9 mouse cellular contexts compared by ENCODE assay signal in genomic region chr7:31002650-31003049, GRCm38 (mm10). TPM values are rescaled to one million over a fixed set of nuclear protein-coding genes. Genes with fewer than 3 reads are reported as not detected.
DNase-seq lines count a peak whose midpoint lies in the region; ATAC-seq lines count a peak whose summit lies in the region.
"Had no signal": no experiment of that assay in that cellular context is flagged by ENCODE, and none has a peak within 500 bp of the region (broad histone marks: within the 10 kb centered on the region; RNA-seq: fewer than 3 reads in every experiment).

No protein-coding gene starts in this region.

- H3K4me2 ChIP-seq in forebrain, embryonic 14.5 days (ENCODE audit: low read length): no peak overlapping the region

- 83% methylated on average over 8 of the region's 8 CpGs for WGBS in forebrain, embryonic 14.5 days

- H3K36me3 ChIP-seq in forebrain, embryonic 14.5 days (ENCODE audit: control insufficient read depth, insufficient read depth, low read length): no peaks in the 10 kb centered on the region

- H3K9ac ChIP-seq in forebrain, embryonic 14.5 days (ENCODE audit: low read length): no peak overlapping the region

- H3K4me1 ChIP-seq in forebrain, embryonic 14.5 days (ENCODE audit: control insufficient read depth, insufficient read depth, low read length): no peaks in the 10 kb centered on the region

- H3K9me3 ChIP-seq in forebrain, embryonic 14.5 days (replicated peaks; ENCODE audit: control insufficient read depth, low read length): no peaks in the 10 kb centered on the region

- DNase-seq in heart, adult 18-20 months: peak; percentile 38 to 70
- DNase-seq in heart, postnatal 4 days: no peak
- DNase-seq in lung, postnatal 14 days: peak; percentile 41
- peak; percentile 14 to 39 for DNase-seq in thymus, adult 18-20 months
- no peak for DNase-seq in layer of hippocampus, postnatal 25 days (ENCODE audit: extremely low spot score in 1 of 2, low spot score in 1 of 2)
- DNase-seq in forebrain, embryonic 14.5 days (ENCODE audit: low spot score): no peak

- no peaks in the 10 kb centered on the region for H3K27me3 ChIP-seq in forebrain, embryonic 14.5 days (replicated peaks; ENCODE audit: control insufficient read depth, insufficient read depth, low read length)

- H3K27ac ChIP-seq in forebrain, embryonic 14.5 days (ENCODE audit: low read depth, low read length): no peak overlapping the region

- ATAC-seq in hematopoietic stem cell, adult 5-6 weeks (replicated peaks in 1 of 2; ENCODE audit: insufficient read depth in 1 of 2, low FRiP score in 2 of 2, low TSS enrichment in 1 of 2, low read depth in 1 of 2, poor library complexity in 2 of 2, severe bottlenecking in 2 of 2): peak; percentile 86 to 95
- ATAC-seq in forebrain, embryonic 14.5 days: no peak
- ATAC-seq in erythroblast, adult 5-6 weeks (replicated peaks; ENCODE audit: low FRiP score, poor library complexity, severe bottlenecking): no peak

- no peak overlapping the region for H3K4me3 ChIP-seq in forebrain, embryonic 14.5 days (ENCODE audit: low read depth, low read length)

RNA-seq across cellular contexts. Expression of gene Fam187b, which starts 29.1 kb away (rescaled TPM):
- total RNA-seq in heart, adult 18-20 months (2021): not detected
- total RNA-seq in heart, postnatal 4 days (2021): under 1 TPM; 0.36 TPM
- not detected in 2 replicates for total RNA-seq in hematopoietic stem cell, adult 5-6 weeks (2017)
- total RNA-seq in layer of hippocampus, postnatal 25 days (2021): under 1 TPM; 0.22 to 0.45 TPM
- polyA plus RNA-seq in forebrain, embryonic 14.5 days (2014; fragmentation: Nextera tagmentation; extraction: Ambion mirVana): 0.20 and 0.35 TPM in 2 replicates
- total RNA-seq in erythroblast, adult 5-6 weeks (2015; ENCODE audit: low replicate concordance): not detected in 2 replicates
- not detected in 2 replicates for total RNA-seq in erythroblast, adult 5-6 weeks (2017; ENCODE audit: low replicate concordance)

RNA-seq across cellular contexts. Expression of gene Lsr, which starts 29.4 kb away (rescaled TPM):
- total RNA-seq in heart, adult 18-20 months (2021): 1 to 10 TPM; 4.2 to 5.2 TPM
- 1 to 10 TPM; 5.5 to 5.6 TPM for total RNA-seq in heart, postnatal 4 days (2021)
- 1.2 and 2.4 TPM in 2 replicates for total RNA-seq in hematopoietic stem cell, adult 5-6 weeks (2017)
- total RNA-seq in layer of hippocampus, postnatal 25 days (2021): 1 to 10 TPM; 6.3 to 8.4 TPM
- 16.8 and 19.2 TPM in 2 replicates for polyA plus RNA-seq in forebrain, embryonic 14.5 days (2014; fragmentation: Nextera tagmentation; extraction: Ambion mirVana)
- total RNA-seq in erythroblast, adult 5-6 weeks (2015; ENCODE audit: low replicate concordance): 2.9 TPM in 1 of 2 replicates, not detected in the other
- 0.70 and 0.77 TPM in 2 replicates for total RNA-seq in erythroblast, adult 5-6 weeks (2017; ENCODE audit: low replicate concordance)

RNA-seq across cellular contexts. Expression of gene Fxyd5, which starts 39.6 kb away (rescaled TPM):
- total RNA-seq in heart, adult 18-20 months (2021): 10 to 100 TPM; 21.7 to 31.7 TPM
- 10 to 100 TPM; 28.9 to 31.7 TPM for total RNA-seq in heart, postnatal 4 days (2021)
- 383 and 391 TPM in 2 replicates for total RNA-seq in hematopoietic stem cell, adult 5-6 weeks (2017)
- total RNA-seq in layer of hippocampus, postnatal 25 days (2021): 10 to 100 TPM; 20.2 to 22.7 TPM
- 17.2 and 18.4 TPM in 2 replicates for polyA plus RNA-seq in forebrain, embryonic 14.5 days (2014; fragmentation: Nextera tagmentation; extraction: Ambion mirVana)
- 183 and 286 TPM in 2 replicates for total RNA-seq in erythroblast, adult 5-6 weeks (2015; ENCODE audit: low replicate concordance)
- 67.1 and 90.7 TPM in 2 replicates for total RNA-seq in erythroblast, adult 5-6 weeks (2017; ENCODE audit: low replicate concordance)

RNA-seq across cellular contexts. Expression of gene Usf2, which starts 46.0 kb away (rescaled TPM):
- 100 to 1,000 TPM in 1 of 2 experiments, 10 to 100 TPM in 1; 99.4 to 112 TPM for total RNA-seq in heart, adult 18-20 months (2021)
- 100 to 1,000 TPM; 100 to 103 TPM for total RNA-seq in heart, postnatal 4 days (2021)
- 120 and 164 TPM in 2 replicates for total RNA-seq in hematopoietic stem cell, adult 5-6 weeks (2017)
- 100 to 1,000 TPM; 124 to 126 TPM for total RNA-seq in layer of hippocampus, postnatal 25 days (2021)
- polyA plus RNA-seq in forebrain, embryonic 14.5 days (2014; fragmentation: Nextera tagmentation; extraction: Ambion mirVana): 20.3 and 25.0 TPM in 2 replicates
- 36.5 and 39.3 TPM in 2 replicates for total RNA-seq in erythroblast, adult 5-6 weeks (2015; ENCODE audit: low replicate concordance)
- total RNA-seq in erythroblast, adult 5-6 weeks (2017; ENCODE audit: low replicate concordance): 47.0 and 47.3 TPM in 2 replicates

RNA-seq across cellular contexts. Expression of gene Fxyd7, which starts 48.6 kb away (rescaled TPM):
- under 1 TPM; 0.40 to 0.59 TPM for total RNA-seq in heart, adult 18-20 months (2021)
- total RNA-seq in heart, postnatal 4 days (2021): 1 to 10 TPM in 1 of 2 experiments, under 1 TPM in 1; 0.98 to 2.4 TPM
- 2.2 TPM in 1 of 2 replicates, not detected in the other for total RNA-seq in hematopoietic stem cell, adult 5-6 weeks (2017)
- 100 to 1,000 TPM; 151 to 157 TPM for total RNA-seq in layer of hippocampus, postnatal 25 days (2021)
- polyA plus RNA-seq in forebrain, embryonic 14.5 days (2014; fragmentation: Nextera tagmentation; extraction: Ambion mirVana): 46.8 and 67.8 TPM in 2 replicates
- not detected in 2 replicates for total RNA-seq in erythroblast, adult 5-6 weeks (2015; ENCODE audit: low replicate concordance)
- total RNA-seq in erythroblast, adult 5-6 weeks (2017; ENCODE audit: low replicate concordance): not detected in 2 replicates
- total RNA-seq: ES-E14 had no signal

Comparison
In these comparisons a context has a peak if more than half of its experiments do, and no peak if none do; other contexts are left out.
1. DNase-seq: peak in heart, adult 18-20 months (2 of 2), lung, postnatal 14 days (single experiment) and thymus, adult 18-20 months (2 of 2); none in heart, postnatal 4 days (single experiment), layer of hippocampus, postnatal 25 days (0 of 2) and forebrain, embryonic 14.5 days (single experiment).
2. ATAC-seq: peak in hematopoietic stem cell, adult 5-6 weeks (2 of 2); none in forebrain, embryonic 14.5 days (single experiment) and erythroblast, adult 5-6 weeks (single experiment).